Mouse (Mus musculus) MEL (cell line): ENCODE measurements at regions not wholly inside any gene's neighbourhood (a gene's known extent, or its start where the extent isn't known, plus 50 kb on each side); places are given as distances from the start of the nearest gene placed in this dataset.
"Not testable (repeated sequence)": the region's sequence is repeated elsewhere in the genome, so short reads cannot be mapped to it uniquely, and the experiment has no call there.

Experiments used
- DNase-seq: peaks from one replicate; pipeline ENCODE4 v3.0.0; 2011; ENCODE audit warnings: low read depth, low spot score
- H3K27ac ChIP-seq: 2 replicates; pipeline ENCODE4 v1.5.1; 2012; ENCODE audit warnings: low read depth, mild to moderate bottlenecking, control low read depth, low read length, moderate library complexity; ENCODE audit not compliant: control insufficient read depth
- H3K27me3 ChIP-seq, 2 experiments: fragments of 150-350 bp in 1 of 2; sonication (generic) in 1 of 2; 2 replicates each; pipeline ENCODE4 v1.6.1; 2012; ENCODE audit warnings: low read length in 2 of 2, mild to moderate bottlenecking in 2 of 2, improper control_type of control experiment in 1 of 2, moderate library complexity in 1 of 2; ENCODE audit not compliant: insufficient read depth in 2 of 2, control insufficient read depth in 1 of 2
- H3K36me3 ChIP-seq, 2 experiments: 2 replicates each; pipeline ENCODE4 v1.6.1; 2012 to 2014; ENCODE audit warnings: low read length in 2 of 2, improper control_type of control experiment in 1 of 2, inconsistent platforms in 1 of 2, mild to moderate bottlenecking in 1 of 2; ENCODE audit not compliant: insufficient read depth in 2 of 2, control insufficient read depth in 1 of 2
- H3K4me1 ChIP-seq, 2 experiments: fragments of 150-350 bp in 1 of 2; sonication (generic) in 1 of 2; 2 replicates each; pipeline ENCODE4 v1.6.1; 2012; ENCODE audit warnings: low read length in 2 of 2, improper control_type of control experiment in 1 of 2, mild to moderate bottlenecking in 1 of 2; ENCODE audit not compliant: insufficient read depth in 2 of 2, control insufficient read depth in 1 of 2
- H3K4me3 ChIP-seq, 2 experiments: fragments of 150-350 bp in 1 of 2; sonication (generic) in 1 of 2; 2 replicates each; pipeline ENCODE4 v1.5.1; 2012; ENCODE audit warnings: low read depth in 2 of 2, low read length in 2 of 2, mild to moderate bottlenecking in 2 of 2, moderate library complexity in 2 of 2, control low read depth in 1 of 2, improper control_type of control experiment in 1 of 2; ENCODE audit not compliant: control insufficient read depth in 1 of 2, insufficient read depth in 1 of 2
- H3K79me2 ChIP-seq: 2 replicates; pipeline ENCODE4 v1.6.1; 2012; ENCODE audit warnings: mild to moderate bottlenecking, low read length, moderate library complexity; ENCODE audit not compliant: control insufficient read depth, poor library complexity, insufficient read depth
- H3K9ac ChIP-seq: 2 replicates; pipeline ENCODE4 v1.6.1; 2012; ENCODE audit warnings: low read depth, mild to moderate bottlenecking, control low read depth, low read length, moderate library complexity; ENCODE audit not compliant: control insufficient read depth, poor library complexity, severe bottlenecking
- H3K9me3 ChIP-seq: fragments of 150-350 bp; sonication (generic); replicated peaks from 2 replicates; pipeline ENCODE4 v1.6.1; 2012; ENCODE audit warnings: mild to moderate bottlenecking, low read length, improper control_type of control experiment, moderate library complexity; ENCODE audit not compliant: insufficient read depth

DNA sequence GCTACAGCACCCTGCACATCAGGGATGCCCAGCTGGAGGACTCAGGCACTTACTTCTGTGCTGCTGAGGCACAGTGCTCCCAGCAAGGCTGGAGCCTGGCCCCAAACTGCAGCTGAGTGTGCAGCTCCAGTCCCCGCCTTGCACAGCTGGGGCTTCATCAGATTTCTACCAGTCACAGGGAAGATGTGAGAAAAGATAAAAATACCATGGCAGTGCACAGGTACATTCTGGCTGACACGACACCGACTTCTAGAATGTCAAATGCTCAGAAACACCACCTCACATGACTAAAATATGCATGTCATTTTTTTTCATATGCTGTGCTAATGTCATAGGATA is 806.9 kb upstream of the Olfr1507 start:
- H3K36me3 ChIP-seq, H3K9ac ChIP-seq, H3K4me3 ChIP-seq, H3K27ac ChIP-seq, H3K27me3 ChIP-seq, H3K9me3 ChIP-seq, DNase-seq, H3K4me1 ChIP-seq, H3K79me2 ChIP-seq: not testable (repeated sequence)

- not testable (repeated sequence) for DNase-seq, H3K4me1 ChIP-seq, H3K4me3 ChIP-seq, H3K27me3 ChIP-seq, H3K27ac ChIP-seq, H3K9me3 ChIP-seq, H3K36me3 ChIP-seq, H3K79me2 ChIP-seq, H3K9ac ChIP-seq
These were observed 806.4 kb upstream of the Olfr1507 start for GRCm38 (mm10) chr14:53301722-53302490.

- H3K4me1 ChIP-seq, H3K27me3 ChIP-seq, H3K79me2 ChIP-seq, DNase-seq, H3K9me3 ChIP-seq, H3K4me3 ChIP-seq, H3K36me3 ChIP-seq, H3K27ac ChIP-seq, H3K9ac ChIP-seq: not testable (repeated sequence)
These were observed 805.6 kb upstream of the Olfr1507 start for GRCm38 (mm10) chr14:53301110-53301509.

GRCm38 (mm10) chr14:53299735-53300134 is 804.2 kb upstream of the Olfr1507 start:
- not testable (repeated sequence) for H3K79me2 ChIP-seq, DNase-seq, H3K9me3 ChIP-seq, H3K27me3 ChIP-seq, H3K36me3 ChIP-seq, H3K4me1 ChIP-seq, H3K9ac ChIP-seq, H3K4me3 ChIP-seq, H3K27ac ChIP-seq

- not testable (repeated sequence) for H3K79me2 ChIP-seq, DNase-seq, H3K4me1 ChIP-seq, H3K4me3 ChIP-seq, H3K27ac ChIP-seq, H3K9ac ChIP-seq, H3K27me3 ChIP-seq, H3K36me3 ChIP-seq, H3K9me3 ChIP-seq
These were observed 788.0 kb upstream of the Olfr1507 start for GRCm38 (mm10) chr14:53283350-53284141.

DNA sequence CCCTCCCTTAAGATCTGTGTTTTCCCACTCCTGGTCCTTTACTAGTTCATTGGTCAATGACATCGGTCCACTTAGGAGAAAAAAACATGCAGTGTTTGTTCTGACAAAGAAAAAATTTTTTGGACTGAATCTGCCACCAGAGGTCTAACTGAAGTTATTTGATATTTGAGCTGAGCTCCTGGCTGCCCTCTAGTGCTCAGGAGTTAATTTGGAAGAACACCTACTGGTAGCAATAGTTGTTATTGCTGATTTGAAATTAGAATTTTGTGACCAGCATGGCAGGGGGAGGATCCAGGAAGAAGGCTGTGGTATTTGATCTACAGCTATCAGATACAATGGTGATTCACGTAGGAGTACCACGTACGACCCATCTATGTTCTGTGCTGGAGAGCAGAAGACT is 777.7 kb upstream of the Olfr1507 start:
- not testable (repeated sequence) for H3K9ac ChIP-seq, H3K4me1 ChIP-seq, H3K79me2 ChIP-seq, H3K27me3 ChIP-seq, H3K9me3 ChIP-seq, H3K4me3 ChIP-seq, H3K27ac ChIP-seq, H3K36me3 ChIP-seq, DNase-seq

- H3K79me2 ChIP-seq, H3K4me3 ChIP-seq, H3K9me3 ChIP-seq, H3K9ac ChIP-seq, H3K27me3 ChIP-seq, H3K27ac ChIP-seq, H3K36me3 ChIP-seq, DNase-seq, H3K4me1 ChIP-seq: not testable (repeated sequence)
These were observed 772.1 kb upstream of the Olfr1507 start for GRCm38 (mm10) chr14:53267693-53268092.
